Mouse (Mus musculus) layer of hippocampus, adult 9-11 months (tissue): ENCODE results near the gene Ap1s3.

Experiments
- DNase-seq: peaks from one replicate; pipeline ENCODE4 v3.0.0; 2022

The Ap1s3 gene

DNA sequence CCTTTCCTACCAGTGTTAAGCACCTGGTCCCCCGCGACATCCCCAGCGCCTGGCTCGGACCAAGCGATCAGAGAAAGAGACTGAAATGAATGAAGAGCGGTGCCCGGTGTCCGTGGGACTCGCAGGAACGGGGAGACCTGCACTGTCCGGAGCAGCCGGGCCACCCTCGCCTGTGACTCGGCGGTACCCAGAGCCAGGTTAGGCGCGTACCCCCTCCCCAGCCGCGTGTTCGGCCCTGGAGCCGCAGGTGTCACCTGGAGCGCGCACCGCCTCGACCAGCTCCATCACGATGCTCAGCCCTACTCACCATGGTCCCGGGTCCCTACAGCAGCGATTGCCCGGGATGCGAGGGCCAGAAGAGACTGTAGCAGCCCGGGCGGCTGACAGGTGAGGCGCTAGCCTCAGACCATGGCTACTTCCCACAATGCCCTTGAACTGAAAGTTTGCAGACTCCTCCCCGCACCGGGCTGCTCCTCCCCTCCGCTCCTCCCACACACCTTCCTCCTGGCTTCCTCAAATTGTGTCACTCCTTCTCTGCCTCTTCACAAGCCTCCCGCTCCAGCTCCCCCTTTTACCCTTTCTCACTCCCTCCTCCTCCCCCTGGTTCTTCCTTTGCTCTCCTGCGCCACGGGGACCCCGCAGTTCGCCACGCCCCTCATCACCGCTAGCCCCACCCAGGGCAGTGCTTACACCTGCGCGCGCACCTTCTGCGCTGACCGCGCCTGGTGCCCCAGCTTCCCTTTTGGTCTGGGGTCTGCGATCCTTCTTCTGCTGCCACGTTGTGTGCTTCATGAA, at the start of gene Ap1s3:
Gene Ap1s3, minus strand, starts transcription at position 430 of the 795 bp plus-strand sequence.
- DNase-seq = peak; percentile 45

DNA sequence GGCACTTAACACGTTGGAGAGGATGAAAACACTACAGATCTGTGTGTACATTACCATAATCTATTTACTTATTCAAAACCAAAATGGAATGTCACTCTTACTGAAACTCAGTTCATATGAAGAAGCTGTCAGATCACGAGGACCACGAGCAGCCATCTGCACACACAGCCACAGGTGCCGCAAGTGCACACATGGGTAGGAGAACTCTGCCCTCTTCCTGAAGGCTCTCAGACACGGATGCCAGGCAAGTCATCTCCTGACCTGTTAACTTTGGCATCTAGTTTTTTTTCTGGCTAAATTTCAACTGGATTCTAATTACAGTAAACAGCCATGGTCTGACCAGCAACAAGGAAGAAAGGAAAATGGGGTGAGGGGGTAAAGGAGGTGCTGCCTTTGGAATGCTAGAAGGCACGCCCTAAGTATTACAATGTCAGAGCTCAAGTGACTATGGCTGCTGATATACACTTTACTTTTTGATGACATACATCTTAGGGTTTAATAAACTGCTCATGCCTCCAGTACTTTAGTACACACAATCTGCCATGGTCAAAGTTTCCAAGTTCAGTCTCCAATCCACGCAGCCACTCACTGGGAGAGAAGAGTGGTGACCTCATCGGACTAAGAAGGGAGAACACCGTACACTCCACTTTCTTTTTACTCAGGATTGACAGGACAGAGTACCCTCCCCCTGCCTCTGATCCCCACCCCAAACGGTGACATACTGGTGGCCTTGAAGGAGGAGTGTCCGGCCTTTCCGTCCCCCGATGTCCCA, 42.6 kb upstream of the Ap1s3 start:
- DNase-seq = no peak

GRCm38 (mm10) chr1:79713081-79713480, 41.3 kb upstream of the Ap1s3 start:
- no peak for DNase-seq

DNA sequence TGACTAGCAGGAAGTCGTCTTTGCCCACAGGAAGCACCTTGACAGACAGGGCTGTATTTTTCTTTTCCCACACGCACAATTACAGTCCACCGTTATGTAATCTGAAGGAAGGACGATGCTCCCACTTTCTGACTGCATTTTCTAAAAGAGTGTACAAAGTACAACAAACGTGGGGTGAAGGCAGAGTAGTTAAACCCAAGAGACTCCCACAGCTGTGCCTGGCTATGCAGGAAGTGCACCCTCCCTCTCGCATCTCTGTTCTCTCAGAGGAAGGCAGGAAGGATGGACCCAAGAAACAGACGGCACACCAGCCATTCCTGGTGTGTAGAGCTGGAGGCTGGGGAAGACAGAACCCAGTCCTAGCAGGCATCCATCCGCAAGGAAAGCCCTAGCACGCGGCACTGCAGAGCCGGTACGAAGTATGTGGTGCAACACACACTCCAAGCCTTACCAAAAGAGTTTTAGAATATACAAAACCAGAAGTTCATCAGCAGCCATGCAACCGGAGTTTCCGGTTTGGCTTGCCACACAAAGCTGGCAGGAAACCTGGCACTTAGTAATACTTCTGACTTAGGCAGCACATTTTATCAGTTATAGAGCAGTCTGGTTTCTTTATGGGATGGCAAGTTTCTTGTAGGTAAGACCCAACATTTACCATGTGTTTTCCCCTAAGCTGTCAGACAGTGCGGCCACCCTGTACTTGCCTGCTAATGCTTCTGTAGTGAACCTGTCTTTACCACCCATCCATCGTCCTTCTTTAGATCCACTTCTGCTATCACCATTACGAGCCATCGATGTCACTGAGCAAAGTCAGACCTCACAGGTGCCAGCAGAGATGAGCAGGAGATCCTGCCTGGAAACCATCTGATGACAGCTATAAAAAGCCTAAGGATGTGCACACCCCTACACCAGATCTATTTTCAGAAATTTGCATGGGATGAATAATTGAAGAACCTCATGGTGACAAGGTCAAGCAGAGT, 39.7 kb upstream of the Ap1s3 start:
- no peak for DNase-seq

DNA sequence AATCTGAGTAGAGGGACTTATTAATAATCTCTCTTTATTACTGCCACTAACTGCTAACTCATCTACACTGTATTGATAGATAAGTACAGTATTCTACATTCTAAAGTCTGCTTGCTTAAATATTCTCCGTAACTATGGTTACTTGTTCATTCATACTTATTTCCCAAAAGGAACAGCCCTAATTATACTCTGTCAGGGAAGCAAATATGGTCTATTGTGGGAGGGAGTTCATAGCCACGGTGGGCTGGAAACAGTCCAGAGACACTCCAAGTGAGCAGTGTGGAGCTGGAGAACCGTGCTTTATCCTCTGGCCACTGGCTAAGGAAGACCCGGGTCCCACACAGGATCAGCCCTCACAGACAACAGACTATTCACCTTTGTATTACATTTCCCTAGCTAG, 38.9 kb upstream of the Ap1s3 start:
- DNase-seq = peak; percentile 33

DNA sequence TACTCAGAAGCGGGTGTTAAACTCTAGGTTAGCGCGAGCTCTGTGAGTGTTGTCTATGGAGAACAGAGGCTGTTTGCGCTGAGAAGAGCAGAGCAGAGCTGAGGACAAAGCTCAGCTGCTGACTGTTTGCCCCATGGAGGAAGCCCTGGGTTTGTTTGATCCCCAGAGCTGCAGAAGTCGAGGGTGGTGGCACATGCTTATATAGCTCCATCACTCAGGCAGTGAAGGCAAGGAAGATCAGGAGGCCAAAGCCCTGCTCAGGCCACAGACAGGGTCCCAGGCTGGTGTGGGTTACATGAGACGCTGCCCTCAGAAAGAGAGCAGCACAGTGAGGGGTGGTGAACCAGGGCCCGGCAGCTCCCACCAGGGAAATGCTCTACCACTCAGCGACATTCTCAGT, 38.4 kb upstream of the Ap1s3 start:
- no peak for DNase-seq

- DNase-seq = no peak
Observed at GRCm38 (mm10) chr1:79707383-79707782, 35.6 kb upstream of the Ap1s3 start.

DNA sequence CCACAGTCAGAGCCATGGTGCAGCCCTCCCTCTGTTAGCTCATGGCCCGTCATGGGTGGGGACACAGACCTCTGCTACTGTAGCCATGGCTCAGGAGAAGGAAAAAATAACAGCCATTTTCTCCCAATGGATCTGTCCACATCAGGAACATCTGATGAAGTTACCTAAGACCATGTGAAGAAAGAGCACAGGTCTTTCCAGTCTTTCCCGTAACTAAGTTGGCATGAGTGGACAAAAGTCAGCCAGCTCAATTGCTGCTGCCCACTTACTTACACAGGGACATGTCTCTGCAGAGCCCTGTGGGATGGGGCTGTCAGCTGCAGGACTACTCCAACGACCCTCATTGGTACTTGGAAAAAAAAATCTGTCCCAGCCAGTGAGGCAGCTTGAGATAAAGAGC, 34.9 kb upstream of the Ap1s3 start:
- DNase-seq = no peak

- DNase-seq = no peak
Observed at GRCm38 (mm10) chr1:79704672-79705071, 32.9 kb upstream of the Ap1s3 start.

DNA sequence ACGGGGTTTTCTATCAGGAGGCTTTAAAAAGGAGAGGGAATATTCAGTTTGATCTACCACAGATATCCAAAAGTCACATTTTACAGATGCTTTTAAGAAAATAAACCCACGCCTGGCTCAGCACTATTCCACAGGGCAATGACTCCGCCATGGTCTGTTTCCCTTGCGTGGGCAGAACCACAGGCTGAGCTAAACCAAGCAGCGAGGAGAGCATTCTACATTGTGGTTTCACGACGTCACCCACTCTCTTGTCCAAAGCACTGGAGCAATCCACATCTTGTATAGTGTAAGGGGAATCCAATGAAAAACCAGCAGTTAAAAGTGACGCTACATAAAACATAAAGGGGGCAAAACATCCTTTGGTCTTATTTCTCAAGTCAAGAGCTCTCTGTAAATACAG, 31.7 kb upstream of the Ap1s3 start:
- no peak for DNase-seq

DNA sequence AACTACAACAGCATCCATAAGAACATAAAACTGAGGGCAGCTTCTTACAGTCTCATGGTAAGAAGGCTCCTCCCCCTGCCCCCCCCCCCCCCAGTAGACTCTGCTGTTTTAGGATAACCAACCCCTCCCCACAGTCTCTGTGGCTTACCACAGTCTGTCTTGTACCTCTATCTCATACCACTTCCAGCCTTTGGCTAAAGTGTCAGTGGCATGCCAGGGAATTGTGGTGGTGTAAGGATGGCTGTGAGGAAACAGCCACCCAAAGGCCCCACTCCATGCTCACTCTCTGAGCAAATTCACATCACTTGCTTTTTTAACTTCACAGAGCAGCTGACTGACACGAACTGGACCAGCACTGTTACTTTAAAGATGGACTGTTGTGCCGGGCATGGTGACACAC, 26.7 kb upstream of the Ap1s3 start:
- DNase-seq = no peak

- DNase-seq = peak; percentile 26
Observed at GRCm38 (mm10) chr1:79697382-79697781, 25.6 kb upstream of the Ap1s3 start.

- no peak for DNase-seq
Observed at GRCm38 (mm10) chr1:79696933-79697332, 25.2 kb upstream of the Ap1s3 start.

- DNase-seq = no peak
Observed at GRCm38 (mm10) chr1:79692482-79692881, 20.7 kb upstream of the Ap1s3 start.

- DNase-seq = no peak
Observed at GRCm38 (mm10) chr1:79687254-79687653, 15.5 kb upstream of the Ap1s3 start.

GRCm38 (mm10) chr1:79684027-79684426, 12.3 kb upstream of the Ap1s3 start:
- no peak for DNase-seq

- DNase-seq = no peak
Observed at GRCm38 (mm10) chr1:79682936-79683335, 11.2 kb upstream of the Ap1s3 start.

- no peak for DNase-seq
Observed at GRCm38 (mm10) chr1:79680777-79681176, 9.0 kb upstream of the Ap1s3 start.

DNA sequence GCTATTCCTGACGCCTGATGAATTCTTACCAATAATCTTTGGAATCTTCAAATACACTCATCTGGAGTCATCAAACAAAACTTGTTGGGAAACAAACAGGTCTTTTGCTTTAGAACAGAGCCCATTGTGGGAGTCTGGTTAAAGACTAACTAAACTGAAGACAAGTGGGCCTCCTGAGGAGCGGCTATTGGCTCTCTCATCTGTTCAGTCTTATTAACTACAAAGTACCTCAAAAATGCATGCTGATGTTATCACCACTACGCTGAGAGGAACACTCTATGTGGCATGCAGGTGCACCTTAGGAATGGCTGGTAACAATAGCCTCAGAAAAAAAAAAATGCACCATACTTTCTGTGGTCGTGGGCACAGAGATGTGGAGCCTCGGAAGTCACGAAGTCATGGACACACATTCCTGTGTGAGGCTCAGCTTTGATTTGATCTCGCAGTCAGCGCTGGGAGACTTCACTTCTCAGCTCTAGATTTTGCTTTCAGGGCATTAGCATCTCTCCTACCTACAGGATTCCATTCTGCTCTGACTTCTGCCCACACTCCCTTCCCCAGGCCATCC, 6.4 kb upstream of the Ap1s3 start:
- no peak for DNase-seq

GRCm38 (mm10) chr1:79675716-79676115, 3.9 kb upstream of the Ap1s3 start:
- no peak for DNase-seq

DNA sequence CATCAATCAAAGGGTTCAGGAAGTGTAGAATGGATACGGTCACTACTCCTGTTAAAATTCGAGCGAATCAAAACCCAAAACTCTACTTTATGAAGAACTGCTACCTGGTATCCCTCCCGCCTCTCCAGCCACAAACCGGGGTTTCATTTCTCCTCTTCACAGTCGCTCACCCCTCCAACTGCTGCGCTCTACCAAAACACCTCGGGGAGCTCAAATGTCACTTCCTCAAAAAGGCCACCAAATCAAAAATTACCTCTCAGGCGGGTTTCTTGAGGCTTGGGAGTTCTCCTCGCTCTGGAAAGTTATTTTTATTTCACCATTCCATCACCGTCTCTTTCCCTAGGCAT, 603 bp downstream of the Ap1s3 start:
- no peak for DNase-seq

GRCm38 (mm10) chr1:79669419-79669974, 2.3 kb downstream of the Ap1s3 start:
- DNase-seq = no peak

GRCm38 (mm10) chr1:79664911-79665310, 6.9 kb downstream of the Ap1s3 start:
- DNase-seq = no peak
